Mouse (Mus musculus): Measurements from ENCODE around the gene Parp6.

- TF ChIP-seq ZC3H11A (IDR thresholded peaks at IDR 0.05; ENCODE audit: low read depth, low read length) (no peak), JUND (conservative IDR thresholded peaks at IDR 0.05; ENCODE audit: low read depth, low read length) (no peak), POLR2A (IDR thresholded peaks at IDR 0.05; ENCODE audit: low read depth, low read length) (no peak), MAX (IDR thresholded peaks at IDR 0.05; ENCODE audit: low read length) (no peak), CTCF (conservative IDR thresholded peaks at IDR 0.05 in 1 of 2, IDR thresholded peaks at IDR 0.05 in 1 of 2; ENCODE audit: low read depth in 2 of 2, low read length in 2 of 2) (no peak), PAX5 (IDR thresholded peaks at IDR 0.05; ENCODE audit: low read length) (no peak), EP300 (IDR thresholded peaks at IDR 0.05; ENCODE audit: low read length) (no peak)
Observed at GRCm38 (mm10) chr9:59684020-59684419, 66.9 kb downstream of the Parp6 start.

All from CH12.LX (cell line).